Mouse (Mus musculus): ENCODE measurements around the gene Phb. TPM values are rescaled to one million over a fixed set of nuclear protein-coding genes. Genes with fewer than 3 reads are reported as not detected.

The Phb gene
- total and polyA plus RNA-seq, 2 experiments from 2014 or later = 132 to 207 TPM

DNA sequence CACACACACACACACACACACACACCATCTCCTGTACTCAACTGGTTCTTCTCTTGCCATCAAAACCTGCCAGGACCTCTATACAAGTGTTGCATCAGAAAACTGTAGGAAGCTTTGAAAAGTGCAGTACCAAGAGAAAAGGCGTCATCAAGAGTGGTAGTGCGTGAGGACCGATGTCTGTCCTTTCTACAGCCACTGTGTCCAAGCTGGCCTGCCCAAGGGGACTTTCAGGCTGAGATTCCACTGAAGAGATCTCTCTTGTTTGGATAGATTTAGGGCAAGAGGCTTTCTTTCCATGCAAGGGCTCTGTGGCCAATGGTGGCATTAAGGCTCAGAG is 20.6 kb upstream of the Phb start:
- no peaks in the 10 kb centered on the region for H3K36me3 ChIP-seq (ENCODE audit: insufficient read depth, low read length)
- H3K4me2 ChIP-seq (ENCODE audit: low read depth, low read length, poor library complexity, severe bottlenecking) = no peak overlapping the region
- WGBS = 43% methylated on average over 3 of the region's 3 CpGs

GRCm38 (mm10) chr11:95647791-95648190 is 19.0 kb upstream of the Phb start:
- Histone ChIP-seq H3K9me3 (ENCODE audit: low read length) (no peaks in the 10 kb centered on the region), H3K27me3 (ENCODE audit: insufficient read depth, low read length) (peaks cover 26% of the 10 kb centered on the region), H3K4me1 (ENCODE audit: insufficient read depth, low read length) (peaks cover 5% of the 10 kb centered on the region; the same call in 1 of the 2 replicates), H3K4me2 (ENCODE audit: low read depth, low read length, poor library complexity, severe bottlenecking) (no peak overlapping the region), H3K27ac (ENCODE audit: low read depth, low read length) (no peak overlapping the region), H3K36me3 (ENCODE audit: insufficient read depth, low read length) (no peaks in the 10 kb centered on the region), H3K9ac (replicated peaks; ENCODE audit: low read length, poor library complexity, severe bottlenecking) (no peak overlapping the region), H3K4me3 (ENCODE audit: low read depth, low read length) (no peak overlapping the region)
- WGBS = 60% methylated on average over 3 of the region's 3 CpGs
- DNase-seq (ENCODE audit: low spot score) (no peak), ATAC-seq (ENCODE audit: low FRiP score) (no peak)
- no peak for TF ChIP-seq CTCF (IDR thresholded peaks at IDR 0.05)

More for the DNA sequence above, 20.6 kb upstream of the Phb start:
- H3K27me3 ChIP-seq (ENCODE audit: insufficient read depth, low read length) = peaks cover 31% of the 10 kb centered on the region
- ATAC-seq (ENCODE audit: low FRiP score) = no peak
- no peak overlapping the region for H3K27ac ChIP-seq (ENCODE audit: low read depth, low read length)
- no peak for DNase-seq (ENCODE audit: low spot score)
- peaks cover 5% of the 10 kb centered on the region; the same call in 1 of the 2 replicates for H3K4me1 ChIP-seq (ENCODE audit: insufficient read depth, low read length)
- no peak overlapping the region for H3K4me3 ChIP-seq (ENCODE audit: low read depth, low read length)
- no peak overlapping the region for H3K9ac ChIP-seq (replicated peaks; ENCODE audit: low read length, poor library complexity, severe bottlenecking)
- no peak for TF ChIP-seq CTCF (IDR thresholded peaks at IDR 0.05)
- no peaks in the 10 kb centered on the region for H3K9me3 ChIP-seq (ENCODE audit: low read length)

DNA sequence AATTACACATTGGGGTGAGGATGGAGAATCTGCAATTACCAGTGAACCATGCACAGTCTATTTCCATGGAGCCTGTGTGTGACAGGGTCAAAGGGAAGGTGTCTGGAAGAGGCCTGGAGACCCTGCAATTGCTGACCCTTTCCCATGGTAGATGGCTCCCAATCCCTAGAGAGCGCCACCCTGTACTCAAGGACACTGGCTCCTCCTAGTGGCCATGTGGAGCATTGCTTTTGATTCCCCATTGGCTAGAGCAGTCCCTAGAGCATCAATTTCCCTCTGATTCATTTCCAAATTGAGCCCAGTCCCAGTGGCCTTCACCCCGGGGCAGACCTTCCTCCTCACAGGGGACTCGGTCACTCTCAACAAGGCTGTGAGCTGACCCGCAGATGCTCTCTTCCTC is 17.9 kb upstream of the Phb start:
- Histone ChIP-seq H3K36me3 (ENCODE audit: insufficient read depth, low read length) (no peaks in the 10 kb centered on the region), H3K4me2 (ENCODE audit: low read depth, low read length, poor library complexity, severe bottlenecking) (no peak overlapping the region), H3K9ac (replicated peaks; ENCODE audit: low read length, poor library complexity, severe bottlenecking) (no peak overlapping the region), H3K4me3 (ENCODE audit: low read depth, low read length) (no peak overlapping the region), H3K27me3 (ENCODE audit: insufficient read depth, low read length) (peaks cover 23% of the 10 kb centered on the region), H3K27ac (ENCODE audit: low read depth, low read length) (no peak overlapping the region), H3K9me3 (ENCODE audit: low read length) (no peaks in the 10 kb centered on the region), H3K4me1 (ENCODE audit: insufficient read depth, low read length) (peaks cover 5% of the 10 kb centered on the region; the same call in 1 of the 2 replicates)
- 6% methylated on average over 4 of the region's 4 CpGs for WGBS
- TF ChIP-seq CTCF (IDR thresholded peaks at IDR 0.05) = peak; percentile 93
- peak; percentile 44; the same call in 1 of the 2 replicates for ATAC-seq (ENCODE audit: low FRiP score)
- peak; percentile 79 for DNase-seq (ENCODE audit: low spot score)

DNA sequence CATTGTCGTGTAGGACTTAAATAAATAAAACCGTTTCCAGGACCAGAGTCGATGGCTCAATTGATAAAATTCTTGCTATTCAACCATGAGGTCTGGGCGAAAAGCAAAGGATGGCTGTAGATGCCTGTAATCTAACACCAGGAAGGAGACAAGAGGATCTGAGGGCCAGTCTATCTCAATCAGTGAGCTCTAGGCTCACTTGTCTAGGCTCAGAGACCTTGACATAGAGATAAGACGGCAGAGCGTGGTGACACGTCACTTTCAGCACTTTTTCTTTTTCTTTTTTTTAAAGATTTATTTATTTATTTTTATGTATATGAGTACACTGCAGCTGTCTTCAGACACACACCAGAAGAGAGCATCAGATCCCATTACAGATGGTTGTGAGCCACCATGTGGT is 17.2 kb upstream of the Phb start:
- DNase-seq (ENCODE audit: low spot score) (no peak), ATAC-seq (ENCODE audit: low FRiP score) (no peak)
- Histone ChIP-seq H3K27ac (ENCODE audit: low read depth, low read length) (no peak overlapping the region), H3K9me3 (ENCODE audit: low read length) (no peaks in the 10 kb centered on the region), H3K36me3 (ENCODE audit: insufficient read depth, low read length) (no peaks in the 10 kb centered on the region), H3K9ac (replicated peaks; ENCODE audit: low read length, poor library complexity, severe bottlenecking) (no peak overlapping the region), H3K27me3 (ENCODE audit: insufficient read depth, low read length) (peaks cover 16% of the 10 kb centered on the region), H3K4me1 (ENCODE audit: insufficient read depth, low read length) (peaks cover 5% of the 10 kb centered on the region; the same call in 1 of the 2 replicates), H3K4me3 (ENCODE audit: low read depth, low read length) (no peak overlapping the region), H3K4me2 (ENCODE audit: low read depth, low read length, poor library complexity, severe bottlenecking) (no peak overlapping the region)
- no peak for TF ChIP-seq CTCF (IDR thresholded peaks at IDR 0.05)
- 75% methylated on average over 7 of the region's 7 CpGs for WGBS

- no peak for TF ChIP-seq CTCF (IDR thresholded peaks at IDR 0.05)
- no peak for DNase-seq (ENCODE audit: low spot score)
- WGBS = 47% methylated on average over 2 of the region's 2 CpGs
- Histone ChIP-seq H3K36me3 (ENCODE audit: insufficient read depth, low read length) (no peaks in the 10 kb centered on the region), H3K9ac (replicated peaks; ENCODE audit: low read length, poor library complexity, severe bottlenecking) (no peak overlapping the region), H3K4me3 (ENCODE audit: low read depth, low read length) (no peak overlapping the region), H3K4me1 (ENCODE audit: insufficient read depth, low read length) (peaks cover 5% of the 10 kb centered on the region; the same call in 1 of the 2 replicates), H3K4me2 (ENCODE audit: low read depth, low read length, poor library complexity, severe bottlenecking) (no peak overlapping the region), H3K27me3 (ENCODE audit: insufficient read depth, low read length) (peaks cover 13% of the 10 kb centered on the region), H3K9me3 (ENCODE audit: low read length) (no peaks in the 10 kb centered on the region), H3K27ac (ENCODE audit: low read depth, low read length) (no peak overlapping the region)
- no peak for ATAC-seq (ENCODE audit: low FRiP score)
Measured at GRCm38 (mm10) chr11:95650001-95650400, 16.8 kb upstream of the Phb start.

DNA sequence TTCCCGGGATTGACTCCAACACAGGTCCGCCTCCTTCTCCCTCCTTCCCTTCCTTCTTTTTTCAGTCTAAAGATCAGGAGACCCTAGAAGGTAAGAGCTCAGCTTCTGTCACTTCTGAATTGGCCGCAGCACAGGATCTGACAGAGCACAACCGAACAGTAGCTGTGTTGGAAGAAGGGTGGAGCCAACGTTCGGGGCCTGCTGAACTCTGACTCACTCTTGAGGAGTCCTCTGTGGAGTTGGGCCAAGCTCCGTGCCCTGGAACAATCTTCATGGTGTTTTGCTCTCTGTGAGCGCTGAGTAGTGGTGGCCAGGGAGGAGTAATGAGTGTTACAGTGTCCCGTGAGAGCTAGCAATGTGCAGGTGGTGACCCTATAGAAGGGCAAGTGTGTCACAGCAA is 15.8 kb upstream of the Phb start:
- 70% methylated on average over 9 of the region's 9 CpGs for WGBS
- Histone ChIP-seq H3K4me2 (ENCODE audit: low read depth, low read length, poor library complexity, severe bottlenecking) (no peak overlapping the region), H3K27me3 (ENCODE audit: insufficient read depth, low read length) (peaks cover 3% of the 10 kb centered on the region; the same call in 1 of the 2 replicates), H3K4me3 (ENCODE audit: low read depth, low read length) (no peak overlapping the region), H3K4me1 (ENCODE audit: insufficient read depth, low read length) (no peaks in the 10 kb centered on the region), H3K9ac (replicated peaks; ENCODE audit: low read length, poor library complexity, severe bottlenecking) (no peak overlapping the region), H3K9me3 (ENCODE audit: low read length) (no peaks in the 10 kb centered on the region), H3K36me3 (ENCODE audit: insufficient read depth, low read length) (no peaks in the 10 kb centered on the region), H3K27ac (ENCODE audit: low read depth, low read length) (no peak overlapping the region)
- ATAC-seq (ENCODE audit: low FRiP score) = no peak
- no peak for TF ChIP-seq CTCF (IDR thresholded peaks at IDR 0.05)
- no peak for DNase-seq (ENCODE audit: low spot score)

All from midbrain, postnatal 0 days (tissue).